Mouse (Mus musculus): ENCODE data around the gene Mast1. TPM values are rescaled to one million over a fixed set of nuclear protein-coding genes. Genes with fewer than 3 reads are reported as not detected.

Gene Mast1
- total RNA-seq (2021) (under 1 TPM; 0.07 to 0.10 TPM), polyA plus RNA-seq (2012; rRNA removed) (0.16 and 0.18 TPM in 2 replicates)
- long read RNA-seq, partial matches to known transcripts, result 0 of 2 reads
- long read RNA-seq, other reads (novel, unspliced or antisense), result 2 of 2 reads

GRCm38 (mm10) chr8:84936962-84937546 is at the start of gene Mast1:
Mast1 (minus strand) TSS chr8:84937359.
- H3K4me1 ChIP-seq (ENCODE audit: control insufficient read depth, insufficient read depth, low read length), result no peaks in the 10 kb centered on the region
- WGBS, result 2% methylated on average over 48 of the region's 50 CpGs
- H3K79me2 ChIP-seq (replicated peaks; ENCODE audit: control insufficient read depth, insufficient read depth, low read length), result no peaks in the 10 kb centered on the region
- peak; percentile 48 to 66 for DNase-seq
- H3K27ac ChIP-seq, result no peak within 1 kb of the TSS
- H3K4me3 ChIP-seq, result no peak within 1 kb of the TSS
- H3K36me3 ChIP-seq (ENCODE audit: control insufficient read depth, insufficient read depth, low read length), result no peaks in the 10 kb centered on the region
- intact Hi-C loops (cut with DNase I), result no loop called here
- H3K27me3 ChIP-seq (ENCODE audit: control insufficient read depth, insufficient read depth, low read length), result peaks cover 31% of the 10 kb centered on the region
- H3K9ac ChIP-seq (ENCODE audit: low read depth, low read length), result no peak within 1 kb of the TSS
- TF ChIP-seq CTCF (IDR thresholded peaks at IDR 0.05) (peak; percentile 78), POLR2A (IDR thresholded peaks at IDR 0.05; ENCODE audit: insufficient read depth, low read depth, low read length) (no peak)

- no peaks in the 10 kb centered on the region for H3K27me3 ChIP-seq (ENCODE audit: control insufficient read depth, insufficient read depth, low read length)
- DNase-seq, result no peak
- 36% methylated on average over 8 of the region's 8 CpGs for WGBS
- intact Hi-C loops (cut with DNase I), result no loop called here
- TF ChIP-seq EP300 (IDR thresholded peaks at IDR 0.05; ENCODE audit: insufficient read depth, low read depth, low read length) (no peak), CTCF (IDR thresholded peaks at IDR 0.05) (no peak), POLR2A (IDR thresholded peaks at IDR 0.05; ENCODE audit: insufficient read depth, low read depth, low read length) (no peak)
- peak overlapping the region; percentile 79 for H3K4me3 ChIP-seq
- H3K79me2 ChIP-seq (replicated peaks; ENCODE audit: control insufficient read depth, insufficient read depth, low read length), result no peaks in the 10 kb centered on the region
- H3K27ac ChIP-seq, result peak overlapping the region; percentile 87
- H3K4me1 ChIP-seq (ENCODE audit: control insufficient read depth, insufficient read depth, low read length), result peaks cover 17% of the 10 kb centered on the region
- H3K9ac ChIP-seq (ENCODE audit: low read depth, low read length), result peak overlapping the region; percentile 57
- no peaks in the 10 kb centered on the region for H3K36me3 ChIP-seq (ENCODE audit: control insufficient read depth, insufficient read depth, low read length)
These were observed 49.3 kb upstream of the Mast1 start for GRCm38 (mm10) chr8:84986379-84986945.

- H3K4me3 ChIP-seq, result peak overlapping the region; percentile 79
- no peaks in the 10 kb centered on the region for H3K79me2 ChIP-seq (replicated peaks; ENCODE audit: control insufficient read depth, insufficient read depth, low read length)
- H3K27ac ChIP-seq, result peak overlapping the region; percentile 87
- H3K4me1 ChIP-seq (ENCODE audit: control insufficient read depth, insufficient read depth, low read length), result peaks cover 21% of the 10 kb centered on the region
- H3K9ac ChIP-seq (ENCODE audit: low read depth, low read length), result peak overlapping the region; percentile 57
- WGBS, result under 1% methylated on average over 53 of the region's 53 CpGs
- no peaks in the 10 kb centered on the region for H3K36me3 ChIP-seq (ENCODE audit: control insufficient read depth, insufficient read depth, low read length)
- intact Hi-C loops (cut with DNase I), result no loop called here
- TF ChIP-seq CTCF (IDR thresholded peaks at IDR 0.05) (no peak), POLR2A (IDR thresholded peaks at IDR 0.05; ENCODE audit: insufficient read depth, low read depth, low read length) (peak; percentile 71), EP300 (IDR thresholded peaks at IDR 0.05; ENCODE audit: insufficient read depth, low read depth, low read length) (no peak)
- DNase-seq, result peak; percentile 89 to 93
- no peaks in the 10 kb centered on the region for H3K27me3 ChIP-seq (ENCODE audit: control insufficient read depth, insufficient read depth, low read length)
These were observed 48.7 kb upstream of the Mast1 start for GRCm38 (mm10) chr8:84985684-84986378.

GRCm38 (mm10) chr8:84985049-84985683 is 48.0 kb upstream of the Mast1 start:
- no peaks in the 10 kb centered on the region for H3K79me2 ChIP-seq (replicated peaks; ENCODE audit: control insufficient read depth, insufficient read depth, low read length)
- intact Hi-C loops (cut with DNase I), result no loop called here
- WGBS, result 9% methylated on average over 23 of the region's 23 CpGs
- peaks cover 21% of the 10 kb centered on the region for H3K4me1 ChIP-seq (ENCODE audit: control insufficient read depth, insufficient read depth, low read length)
- no peak for DNase-seq
- H3K36me3 ChIP-seq (ENCODE audit: control insufficient read depth, insufficient read depth, low read length), result no peaks in the 10 kb centered on the region
- peak overlapping the region; percentile 57 for H3K9ac ChIP-seq (ENCODE audit: low read depth, low read length)
- peak overlapping the region; percentile 79 for H3K4me3 ChIP-seq
- no peak for TF ChIP-seq CTCF (IDR thresholded peaks at IDR 0.05)
- no peak for TF ChIP-seq EP300 (IDR thresholded peaks at IDR 0.05; ENCODE audit: insufficient read depth, low read depth, low read length)
- TF ChIP-seq POLR2A (IDR thresholded peaks at IDR 0.05; ENCODE audit: insufficient read depth, low read depth, low read length), result no peak
- H3K27me3 ChIP-seq (ENCODE audit: control insufficient read depth, insufficient read depth, low read length), result no peaks in the 10 kb centered on the region
- H3K27ac ChIP-seq, result peak overlapping the region; percentile 87

- WGBS, result 19% methylated on average over 15 of the region's 16 CpGs
- intact Hi-C loops (cut with DNase I), result no loop called here
- Histone ChIP-seq H3K4me3 (peak overlapping the region; percentile 79; the same call in 1 of the 2 replicates), H3K79me2 (replicated peaks; ENCODE audit: control insufficient read depth, insufficient read depth, low read length) (no peaks in the 10 kb centered on the region), H3K27ac (peak overlapping the region; percentile 87), H3K4me1 (ENCODE audit: control insufficient read depth, insufficient read depth, low read length) (peaks cover 21% of the 10 kb centered on the region), H3K9ac (ENCODE audit: low read depth, low read length) (peak overlapping the region; percentile 19; the same call in 1 of the 2 replicates), H3K27me3 (ENCODE audit: control insufficient read depth, insufficient read depth, low read length) (no peaks in the 10 kb centered on the region), H3K36me3 (ENCODE audit: control insufficient read depth, insufficient read depth, low read length) (no peaks in the 10 kb centered on the region)
- DNase-seq, result peak; percentile 55 to 68
- TF ChIP-seq CTCF (IDR thresholded peaks at IDR 0.05), result no peak
- TF ChIP-seq POLR2A (IDR thresholded peaks at IDR 0.05; ENCODE audit: insufficient read depth, low read depth, low read length), result no peak
- TF ChIP-seq EP300 (IDR thresholded peaks at IDR 0.05; ENCODE audit: insufficient read depth, low read depth, low read length), result no peak
These were observed 47.3 kb upstream of the Mast1 start for GRCm38 (mm10) chr8:84984294-84985048.

Measured in heart, adult 2 months (tissue).